Mouse (Mus musculus) 3T3-L1 (cell line): ENCODE measurements around the gene Bcor.

ENCODE experiments used
- DNase-seq: peaks from one replicate; pipeline ENCODE4 v3.0.0-alpha.2; 2015; ENCODE audit warnings: low read depth, low spot score

Gene Bcor

DNA sequence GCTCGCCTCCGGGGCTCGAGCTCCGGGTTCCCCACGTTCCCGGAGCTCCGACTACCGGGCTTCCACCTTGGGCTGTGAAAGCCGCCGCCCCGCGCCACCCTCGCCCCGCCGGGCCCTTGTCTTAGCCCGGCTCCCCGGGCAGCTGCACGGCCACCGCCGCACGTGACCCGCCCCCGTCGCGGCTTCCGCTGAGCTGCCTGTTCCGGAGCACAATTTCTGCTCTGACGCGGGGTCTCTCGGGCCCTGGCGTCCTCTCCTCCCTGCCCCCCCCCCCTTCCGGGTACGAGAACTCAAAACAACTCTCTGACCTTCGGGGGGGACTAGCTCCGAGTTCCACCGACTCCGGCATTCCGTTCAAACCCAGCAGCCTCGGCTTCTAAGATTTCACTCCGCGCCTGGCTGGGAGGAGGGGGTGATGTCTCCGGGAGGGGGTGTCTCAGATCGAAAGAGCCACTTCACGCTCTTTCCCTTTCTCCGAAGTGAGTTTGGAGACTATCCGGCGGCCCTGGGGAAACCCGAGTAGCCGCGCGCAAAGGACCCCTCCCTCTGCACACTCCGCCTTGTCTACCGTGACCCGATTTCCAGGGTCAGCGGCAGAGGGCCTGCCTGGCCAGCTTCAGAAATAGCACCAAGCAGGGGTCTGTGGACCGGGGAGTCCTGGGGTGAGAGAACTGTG, at the start of gene Bcor:
Bcor (minus strand) TSS at position 375 of the 676 bp plus-strand sequence.
- DNase-seq = no peak

DNA sequence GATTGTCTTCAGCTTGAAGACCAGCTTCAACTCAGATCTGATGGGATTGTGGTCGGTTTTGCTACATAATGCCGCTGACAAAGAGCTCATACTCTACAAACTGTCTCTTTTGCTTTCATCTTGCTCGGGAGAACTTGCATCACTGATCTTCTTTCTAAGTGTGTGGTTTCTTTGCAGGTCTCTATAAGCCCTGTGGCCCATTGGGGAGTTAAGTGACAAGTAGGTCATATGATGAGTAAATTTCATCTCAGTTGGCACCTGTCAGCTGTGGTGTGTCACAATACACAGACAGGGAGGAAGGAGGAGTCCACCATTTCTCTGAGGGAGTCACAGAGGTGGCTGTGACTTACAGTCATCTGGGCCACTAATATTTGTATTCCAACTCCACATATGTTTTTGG, 42.8 kb upstream of the Bcor start:
- no peak for DNase-seq

DNA sequence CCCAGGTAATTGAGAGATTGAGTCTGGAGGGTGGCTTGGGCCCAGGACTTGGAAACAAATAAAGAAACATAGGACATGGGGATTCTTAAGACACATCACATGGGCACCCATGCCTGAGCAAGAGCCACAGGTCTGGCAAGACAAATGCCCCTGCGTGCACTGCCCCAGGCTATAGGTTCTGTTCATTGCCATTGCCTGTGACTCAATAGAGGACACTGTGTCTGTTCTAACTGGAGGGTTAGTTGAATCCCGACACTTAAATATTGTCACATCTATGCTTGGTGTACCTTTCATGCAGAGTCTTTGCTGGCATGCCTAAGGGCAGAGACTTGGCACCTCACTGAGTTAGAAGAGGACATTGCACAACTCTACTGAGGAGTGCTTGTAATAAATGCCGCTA, 41.0 kb upstream of the Bcor start:
- DNase-seq = no peak

DNA sequence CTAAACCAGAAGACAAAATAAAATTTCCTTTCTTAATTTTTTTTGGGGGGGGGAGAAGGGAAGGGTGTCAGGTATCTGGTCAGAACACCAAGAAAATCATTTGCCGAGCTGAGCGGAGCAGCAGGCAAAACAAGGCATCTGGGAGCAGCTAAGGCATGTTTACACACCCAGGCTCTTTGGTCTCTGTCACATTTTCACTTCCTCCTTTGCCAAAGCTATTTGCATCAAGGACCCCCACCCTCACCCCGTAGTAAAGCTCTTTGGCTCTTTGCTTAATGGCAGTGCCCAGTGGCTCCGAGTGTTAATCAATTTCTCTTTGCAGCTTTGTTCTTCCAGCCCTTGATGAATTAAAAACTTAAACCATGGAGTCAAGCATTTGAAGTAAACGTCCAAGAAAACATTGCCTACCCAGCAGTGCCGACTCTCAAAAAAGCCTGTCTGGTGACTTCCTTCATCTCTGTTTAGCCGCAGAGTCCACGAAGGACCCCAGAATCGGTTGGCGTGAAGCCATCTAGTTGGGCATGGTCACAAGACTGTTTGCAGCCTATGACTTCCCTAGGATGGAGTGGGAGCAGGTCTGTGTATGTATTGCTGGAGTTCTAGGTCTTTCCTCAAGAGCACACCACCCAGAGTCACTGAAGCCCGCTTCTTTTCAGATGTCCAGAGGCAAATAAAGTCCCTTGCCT, 35.2 kb upstream of the Bcor start:
- no peak for DNase-seq

DNA sequence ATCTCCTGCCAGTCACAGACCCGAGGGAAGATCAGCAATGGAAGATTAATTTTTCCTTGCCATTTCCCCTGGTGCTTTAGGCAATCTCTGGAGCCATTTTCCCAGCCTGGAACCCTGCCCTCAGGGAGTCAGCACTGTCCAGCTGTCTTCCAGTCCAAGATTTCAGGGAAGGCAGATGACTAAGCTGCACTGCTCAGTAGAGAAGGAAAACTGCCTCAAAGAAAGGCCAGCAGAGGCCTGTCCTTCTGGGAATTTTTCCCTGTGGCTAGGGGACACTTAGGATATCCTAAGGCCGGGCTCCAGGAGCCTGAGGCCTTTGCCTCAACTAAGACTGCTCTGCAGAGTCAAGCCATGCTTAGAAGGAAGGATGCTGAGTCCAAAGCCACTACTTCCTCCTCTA, 32.2 kb upstream of the Bcor start:
- peak; percentile 36 for DNase-seq

DNA sequence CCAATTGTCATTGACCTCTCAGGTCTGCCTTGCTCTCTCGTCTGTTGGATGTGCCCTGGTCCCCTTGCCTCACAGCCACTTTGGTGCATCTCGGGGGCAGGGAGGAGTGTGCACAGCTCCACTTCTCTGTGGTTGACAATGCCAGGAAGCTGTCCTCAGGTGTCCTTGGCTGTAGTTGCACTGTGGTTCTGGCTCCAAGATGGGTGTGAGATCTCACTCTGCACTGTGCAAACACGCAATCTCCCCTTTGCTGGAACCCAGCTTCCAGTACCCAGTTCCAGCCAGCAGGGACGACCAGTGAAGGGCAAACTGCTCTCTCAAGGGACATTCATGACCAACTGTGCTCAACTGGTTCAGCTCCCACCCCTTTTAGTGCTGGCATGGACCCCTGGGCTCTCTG, 29.4 kb upstream of the Bcor start:
- DNase-seq = no peak

DNA sequence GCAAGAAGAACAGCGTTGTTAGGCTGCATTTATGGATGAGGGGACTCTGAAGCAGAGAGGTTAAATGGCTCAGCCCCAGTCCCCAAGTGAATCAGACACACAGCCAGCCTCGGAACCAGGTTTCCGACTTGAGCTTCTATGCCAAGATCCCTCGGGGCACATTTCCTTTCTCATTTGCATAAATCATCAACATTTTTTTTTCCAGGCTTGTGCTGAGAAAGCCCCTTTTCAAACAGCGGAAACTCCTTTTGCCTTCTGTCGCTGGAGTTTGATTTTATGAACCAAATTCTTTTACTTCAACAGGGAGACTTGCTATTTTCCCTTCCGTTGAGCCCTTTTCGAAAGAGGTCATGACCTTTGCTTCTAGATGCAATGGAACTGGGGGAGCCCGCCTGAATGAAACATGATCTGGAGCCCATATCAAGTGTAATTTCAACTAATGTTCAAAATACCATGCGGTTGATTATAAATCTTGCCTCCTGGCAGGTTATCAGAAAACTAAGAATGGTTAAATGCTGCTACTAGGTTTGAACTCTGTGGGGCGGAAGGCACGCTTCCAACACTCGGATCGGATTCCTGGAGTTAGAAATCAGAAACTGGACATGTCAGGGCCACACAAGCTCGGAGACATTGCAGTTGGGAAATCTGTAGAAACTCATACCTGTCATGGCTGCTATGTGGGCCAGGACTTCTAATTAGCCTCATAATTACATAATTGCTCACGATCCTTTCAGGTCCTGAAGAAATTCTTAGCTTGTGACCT, 15.2 kb upstream of the Bcor start:
- peak; percentile 33 for DNase-seq

DNA sequence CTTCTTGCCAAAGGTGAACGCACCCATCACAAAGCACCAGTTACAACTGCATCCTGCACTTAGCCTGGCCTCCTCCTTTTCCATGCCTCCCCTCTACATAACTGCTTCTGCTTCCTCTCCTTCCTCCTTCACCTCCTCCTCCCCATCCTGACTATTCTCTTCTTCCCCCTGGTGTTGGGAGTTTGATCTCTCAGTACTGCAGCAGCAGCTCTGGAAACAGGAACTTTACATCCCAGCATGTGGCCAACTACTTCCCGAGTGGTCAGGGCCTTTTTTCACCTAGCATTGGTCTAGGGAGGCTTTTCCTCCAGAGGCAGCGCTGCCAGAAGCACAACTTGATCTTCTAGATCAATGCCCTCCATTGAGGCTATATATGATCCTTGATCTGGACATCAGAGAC, 10.0 kb upstream of the Bcor start:
- no peak for DNase-seq

DNA sequence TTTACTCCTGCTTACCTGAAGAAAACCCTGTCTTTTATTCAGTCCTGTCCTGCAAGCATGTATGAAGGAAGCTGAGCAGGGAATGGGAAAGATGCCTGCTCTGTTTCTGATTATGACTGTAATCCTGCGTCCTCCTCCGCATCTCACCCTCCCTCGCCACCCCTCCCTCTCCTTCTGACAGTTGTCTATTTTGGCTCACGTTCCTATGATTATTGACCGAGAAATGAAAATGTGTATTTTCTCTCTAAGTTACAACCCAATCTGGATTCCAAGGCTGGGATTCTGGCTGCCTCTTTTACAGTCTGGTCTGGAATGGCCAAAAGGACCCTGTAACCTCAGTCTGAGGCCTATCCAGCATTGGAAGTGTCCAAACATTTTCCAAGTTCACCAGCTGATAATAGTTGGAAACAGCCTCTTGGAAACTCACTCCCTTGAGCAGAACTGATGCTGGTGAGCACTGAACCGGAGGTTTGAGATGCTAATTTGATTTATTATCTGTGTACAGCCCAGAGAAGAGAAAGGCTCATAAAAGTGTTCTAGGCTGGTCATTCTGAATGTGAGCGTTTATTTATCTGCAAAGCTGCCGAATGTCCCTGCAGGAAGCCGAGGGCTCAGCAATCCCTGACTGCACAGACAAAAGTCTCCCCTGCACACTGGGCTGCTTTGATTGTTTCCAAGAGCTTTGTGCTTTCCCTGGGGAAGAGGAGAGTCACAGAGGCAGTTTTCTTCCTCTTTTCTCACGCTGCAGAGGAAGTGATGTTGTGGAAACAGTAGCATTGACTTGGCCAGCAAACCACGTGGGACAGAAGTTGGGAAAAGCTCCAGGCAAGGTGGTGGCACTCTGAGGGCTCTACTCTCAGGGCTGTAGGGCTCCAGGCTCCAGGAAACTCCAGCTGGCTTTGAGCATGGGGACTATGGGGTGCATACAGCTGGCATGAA, 4.7 kb upstream of the Bcor start:
- DNase-seq = no peak

DNA sequence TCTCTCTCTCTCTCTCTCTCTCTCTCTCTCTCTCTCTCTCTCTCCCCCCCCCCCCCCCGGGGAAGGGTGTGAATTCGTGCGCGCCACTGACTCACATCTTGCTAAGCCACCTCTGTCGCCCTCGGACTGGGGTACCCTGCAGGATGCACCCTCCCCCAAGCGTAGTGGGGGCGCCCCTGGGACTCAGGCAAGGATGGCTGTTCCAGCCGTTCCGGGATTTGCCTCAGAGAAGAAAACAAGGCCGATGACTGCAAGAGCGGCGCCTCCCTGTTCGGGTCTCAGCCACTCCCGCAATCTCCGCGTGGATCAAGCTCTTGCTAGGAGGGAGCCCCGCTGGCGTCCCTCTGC, 647 bp downstream of the Bcor start:
- no peak for DNase-seq

DNA sequence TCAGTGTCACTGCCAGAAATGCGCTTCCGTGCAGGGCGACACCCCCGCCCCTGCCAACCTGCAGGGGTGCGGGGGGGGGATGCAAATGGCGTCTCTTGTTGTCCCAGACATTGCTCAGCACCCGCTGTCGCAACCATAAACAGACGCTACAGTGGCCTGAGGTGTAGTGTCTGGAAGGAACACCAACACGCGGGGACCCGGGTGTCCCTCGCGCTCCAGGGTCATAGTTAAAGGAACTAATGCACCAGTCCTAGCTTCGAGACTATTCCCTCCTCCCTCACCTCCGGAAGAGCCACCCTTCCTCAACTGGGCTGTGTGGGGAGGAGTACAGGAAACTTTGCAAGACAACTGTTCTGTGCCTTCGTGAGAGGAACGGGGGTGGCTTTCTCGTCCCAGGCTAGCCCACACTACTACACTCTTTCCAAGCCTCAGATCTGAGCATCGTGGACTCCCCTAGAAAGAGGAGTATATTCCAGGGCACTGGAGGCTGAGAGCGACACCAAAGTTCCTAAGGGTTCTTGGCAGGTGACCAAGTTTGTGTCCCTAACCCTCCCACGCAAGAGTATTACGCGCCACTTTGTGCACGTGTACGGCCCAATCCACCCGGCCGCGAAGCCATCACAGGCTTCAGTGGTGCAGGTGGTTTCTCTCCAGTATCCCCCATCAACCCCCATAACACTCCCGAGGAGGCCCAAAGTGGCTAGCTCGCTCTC, 1.2 kb downstream of the Bcor start:
- no peak for DNase-seq

DNA sequence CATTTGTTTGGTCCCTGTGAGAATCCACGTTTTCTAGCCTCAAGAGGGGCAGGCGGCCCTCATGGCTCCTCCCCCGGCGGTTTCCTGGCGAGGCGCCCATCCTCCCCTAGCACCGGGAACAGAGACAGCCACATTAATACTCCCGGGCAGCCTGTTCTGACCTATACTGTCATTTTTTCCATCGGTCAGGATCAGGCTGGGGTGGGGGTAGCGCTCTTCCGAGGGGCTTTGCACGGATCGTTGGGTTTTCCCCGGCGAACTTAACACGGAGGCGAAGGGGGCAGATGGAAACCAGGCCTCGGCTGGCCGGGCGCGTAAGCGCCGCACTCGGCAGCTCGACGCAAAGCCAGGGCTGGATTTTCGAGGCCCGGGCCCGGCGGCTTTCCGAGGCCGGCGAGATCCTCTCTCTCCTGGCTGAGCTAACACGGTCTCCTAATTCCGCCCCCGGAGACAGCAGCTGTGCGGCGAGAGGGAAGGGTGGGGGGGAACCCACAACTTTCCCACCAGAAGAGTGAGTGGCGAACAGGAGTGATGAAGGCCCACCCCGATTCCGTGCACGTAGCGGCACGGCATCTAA, 1.8 kb downstream of the Bcor start:
- DNase-seq = no peak

DNA sequence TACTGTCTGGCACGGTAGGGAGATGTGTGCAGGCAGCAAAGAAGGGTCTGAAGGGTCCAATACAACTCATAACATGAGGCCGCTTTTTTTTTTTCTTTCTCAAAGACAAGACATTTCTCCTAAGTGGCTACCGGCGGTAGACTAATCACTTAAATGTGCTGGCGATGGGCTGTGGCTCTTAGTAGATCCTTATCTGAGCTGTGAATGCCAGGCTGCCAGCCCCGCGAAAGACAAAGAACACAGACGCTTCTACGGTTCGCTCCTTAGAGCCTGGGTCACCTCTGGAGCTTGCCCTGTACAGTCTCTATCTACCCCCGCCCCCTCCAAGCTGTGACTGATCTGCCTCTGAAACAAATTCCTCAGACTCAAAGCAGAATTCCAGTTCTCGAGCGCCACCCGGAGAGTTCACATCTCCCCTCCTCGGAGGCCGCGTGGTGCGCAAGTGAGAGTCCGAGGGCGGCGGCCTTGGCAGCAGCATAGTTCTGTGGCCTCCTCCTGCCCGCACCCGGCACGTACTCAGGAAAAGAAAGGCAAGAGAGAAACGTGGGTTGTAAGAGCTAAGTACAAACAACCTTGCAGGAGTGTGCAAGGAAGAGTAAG, 2.7 kb downstream of the Bcor start:
- no peak for DNase-seq

DNA sequence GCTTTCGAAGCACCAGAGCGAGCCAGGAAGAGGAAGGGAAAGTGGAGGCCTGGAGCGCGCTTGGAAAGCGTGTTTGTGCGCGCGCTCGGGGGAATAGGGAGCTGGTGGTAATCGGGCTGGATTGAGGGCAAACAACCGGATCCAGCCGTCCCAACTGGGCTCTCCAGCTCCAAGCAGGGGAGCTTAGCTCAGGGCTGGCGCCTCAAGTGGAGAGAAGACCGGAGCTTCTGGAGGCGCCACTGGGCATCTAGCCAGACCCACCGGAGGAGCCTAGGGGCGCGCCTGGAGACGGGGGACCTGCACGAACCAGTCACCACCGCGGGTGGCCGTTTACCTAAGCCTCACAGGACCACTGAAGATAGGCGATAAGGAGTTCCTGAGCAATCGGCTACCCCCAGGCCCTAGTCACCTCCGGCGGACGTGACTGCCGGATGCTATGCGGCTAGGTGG, 4.3 kb downstream of the Bcor start:
- DNase-seq = no peak

DNA sequence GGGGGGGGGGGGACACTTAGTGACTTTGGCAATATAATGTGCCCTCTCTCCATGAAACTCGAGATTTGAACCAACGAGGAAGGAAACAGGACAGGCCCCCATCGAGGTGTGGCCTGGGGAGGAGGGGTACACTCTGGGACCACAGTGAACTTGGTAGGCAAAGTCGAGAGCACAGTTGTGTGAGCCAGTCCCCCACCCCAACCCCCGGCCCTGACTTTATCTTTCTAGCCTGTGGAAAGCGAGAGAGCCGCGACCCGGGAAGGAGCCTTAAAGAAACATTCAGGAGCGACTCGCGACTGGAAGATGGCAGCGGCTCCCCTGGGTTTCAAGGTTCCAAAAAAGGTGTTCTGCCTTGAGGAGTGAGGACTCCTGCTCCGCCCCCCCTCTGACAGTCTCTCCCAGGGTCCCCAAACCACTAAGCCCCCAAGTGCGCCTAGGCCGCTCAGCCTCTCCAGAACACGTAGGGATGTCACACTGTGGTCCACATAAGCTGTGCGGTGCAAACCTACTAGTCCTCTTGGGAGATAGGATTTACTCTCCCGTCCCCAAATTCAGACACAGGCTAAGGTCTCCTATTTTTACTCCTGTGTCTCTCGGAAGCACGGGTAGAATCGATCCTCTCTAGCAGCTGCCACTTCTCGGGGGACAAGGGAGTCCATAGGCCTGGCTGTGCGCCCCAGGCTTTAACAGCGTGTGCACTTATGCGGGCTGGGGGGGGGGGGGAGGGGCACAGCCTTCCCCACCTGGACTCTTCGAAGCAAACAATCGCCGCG, 4.9 kb downstream of the Bcor start:
- DNase-seq = no peak

DNA sequence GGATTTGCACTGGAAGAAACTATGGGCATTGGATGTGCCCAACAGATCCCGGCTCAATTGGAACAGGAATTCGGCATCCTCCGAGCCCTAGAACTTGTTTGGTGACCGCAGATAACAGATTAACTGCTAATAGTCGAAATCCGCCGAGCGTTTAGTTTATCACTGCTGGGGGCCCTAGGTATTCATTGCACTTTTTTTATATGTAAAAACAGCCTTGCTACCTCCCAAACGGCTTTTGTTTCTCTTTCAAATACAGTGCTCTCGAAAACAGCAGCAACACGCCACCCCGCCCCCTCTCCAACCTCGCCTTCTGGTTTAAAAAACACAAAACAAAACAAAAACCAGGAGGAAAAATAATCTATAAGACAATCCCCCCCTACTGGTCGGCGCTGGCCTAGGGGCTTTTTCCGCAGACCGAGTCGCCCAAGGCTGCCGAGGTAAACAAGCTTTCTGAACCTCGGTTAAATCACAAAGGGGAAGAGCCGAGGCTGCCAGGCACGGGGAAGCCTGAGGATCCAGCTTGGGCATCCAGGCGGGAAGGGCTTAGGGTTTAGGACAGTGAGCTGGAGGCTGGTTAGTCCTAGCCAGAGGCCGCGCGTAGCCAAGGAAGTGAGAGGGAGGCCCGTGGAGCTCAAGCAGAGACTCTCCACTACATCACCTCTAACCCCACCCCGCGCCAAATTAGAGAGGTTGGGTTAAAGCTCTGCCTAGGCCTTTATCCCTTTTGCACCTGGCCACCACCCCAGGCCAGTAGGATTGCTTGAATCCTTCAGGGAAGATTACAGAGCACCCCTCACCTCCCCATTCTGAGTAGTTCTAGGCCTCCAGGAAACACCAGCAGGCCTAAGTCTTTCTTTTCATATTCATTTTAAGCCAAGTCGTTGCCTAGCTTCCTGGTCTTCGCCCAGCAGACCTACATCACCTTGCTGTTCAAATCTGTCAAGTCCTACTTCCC, 6.7 kb downstream of the Bcor start:
- DNase-seq = no peak

DNA sequence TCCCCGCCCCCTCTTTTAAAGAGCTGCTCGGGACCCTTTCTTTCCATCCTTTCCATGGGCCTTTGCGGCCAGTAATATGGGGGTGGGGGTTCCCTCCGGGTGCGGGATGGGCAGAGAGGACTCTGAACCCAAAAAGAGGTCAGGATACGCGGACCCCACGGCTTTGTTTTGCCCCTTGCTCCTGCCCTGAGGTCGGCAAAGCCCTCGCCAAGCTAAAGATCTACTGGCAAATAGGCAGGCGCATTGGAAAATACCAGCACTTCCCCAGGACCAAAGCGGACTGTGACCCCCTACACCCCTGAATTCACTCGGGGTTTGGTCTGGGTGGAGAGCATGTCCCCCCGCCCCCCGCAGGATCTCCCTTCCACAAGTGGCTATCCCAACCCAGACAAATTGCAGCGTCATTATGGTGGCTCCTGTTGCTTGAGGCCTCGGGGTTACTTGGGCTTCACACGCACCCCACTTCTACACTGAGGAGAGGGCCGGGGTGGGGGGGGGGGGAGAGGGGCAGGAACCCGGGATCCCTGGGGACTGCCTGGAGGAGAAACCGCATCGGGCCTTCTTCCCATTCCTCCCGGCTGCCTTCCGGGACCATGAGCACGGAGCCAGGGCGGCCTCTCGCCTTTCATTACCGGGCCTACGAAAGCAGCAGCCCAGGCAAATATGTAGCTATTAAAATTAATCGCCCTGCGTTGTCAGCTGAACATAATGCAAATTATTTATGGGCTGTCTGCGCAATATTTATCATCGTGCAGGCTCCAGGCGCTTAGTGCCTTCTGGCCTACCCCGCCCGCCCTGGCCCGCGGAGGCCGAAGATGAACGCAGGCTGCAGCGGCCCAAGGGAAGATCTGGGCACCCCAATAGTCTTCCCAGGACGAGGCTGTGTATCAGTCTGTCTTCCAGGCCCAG, 7.9 kb downstream of the Bcor start:
- DNase-seq = no peak
